Mouse (Mus musculus): Measurements from ENCODE around the gene Lhx6. TPM values are rescaled to one million over a fixed set of nuclear protein-coding genes. Genes with fewer than 3 reads are reported as not detected.
"Not testable (repeated sequence)": the region's sequence is repeated elsewhere in the genome, so short reads cannot be mapped to it uniquely, and the experiment has no call there.

Lhx6 gene
- 10 to 100 TPM; 17.5 to 20.0 TPM for total RNA-seq (2021)

DNA sequence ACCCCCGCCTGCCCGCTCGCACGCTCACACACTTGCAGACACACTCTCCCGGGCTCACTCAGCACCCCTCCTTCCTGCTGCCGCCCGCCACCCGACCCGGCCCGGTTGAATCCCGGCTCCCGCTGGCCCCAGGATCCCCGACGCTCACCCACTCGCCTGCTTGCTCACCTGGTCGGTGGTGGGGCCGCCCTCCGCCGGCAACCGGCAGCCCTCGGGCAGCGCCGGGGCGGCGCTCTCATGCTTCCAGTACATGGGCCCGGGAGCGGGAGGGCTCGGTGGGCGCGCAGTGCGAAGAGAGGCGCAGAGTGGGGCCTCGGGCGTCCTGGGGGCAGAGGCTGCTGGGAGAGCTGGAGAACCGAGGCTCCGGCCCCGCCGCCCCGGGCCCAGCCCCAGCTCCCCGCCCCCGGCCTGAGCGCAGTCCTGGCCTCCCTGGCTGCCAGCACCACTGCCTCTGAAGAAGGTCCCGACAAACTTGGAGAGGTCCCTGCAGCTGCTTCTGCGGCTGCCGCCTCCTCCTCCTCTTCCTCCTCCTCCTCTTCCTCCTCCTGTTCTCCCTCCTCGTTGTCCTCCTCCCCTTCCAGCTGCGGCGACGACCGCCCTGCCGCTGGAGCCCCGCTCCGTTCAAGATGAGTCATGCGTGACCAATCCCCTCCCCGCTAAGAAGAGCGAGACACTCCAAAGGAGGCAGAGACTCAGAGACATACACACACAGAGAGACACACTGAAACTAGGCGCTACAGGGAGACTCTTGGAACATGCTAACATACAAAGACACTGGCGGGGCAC lies at the start of gene Lhx6:
Gene Lhx6 (minus strand): TSS at position 453 of the 786 bp plus-strand sequence.
- DNase-seq (ENCODE audit: low spot score in 2 of 2), result no peak
- intact Hi-C loops (cut with DNase I), result loop anchor here (5.0 kb wide), 1 partner anchor 98 kb away; no protein-coding TSS in a partner anchor

DNA sequence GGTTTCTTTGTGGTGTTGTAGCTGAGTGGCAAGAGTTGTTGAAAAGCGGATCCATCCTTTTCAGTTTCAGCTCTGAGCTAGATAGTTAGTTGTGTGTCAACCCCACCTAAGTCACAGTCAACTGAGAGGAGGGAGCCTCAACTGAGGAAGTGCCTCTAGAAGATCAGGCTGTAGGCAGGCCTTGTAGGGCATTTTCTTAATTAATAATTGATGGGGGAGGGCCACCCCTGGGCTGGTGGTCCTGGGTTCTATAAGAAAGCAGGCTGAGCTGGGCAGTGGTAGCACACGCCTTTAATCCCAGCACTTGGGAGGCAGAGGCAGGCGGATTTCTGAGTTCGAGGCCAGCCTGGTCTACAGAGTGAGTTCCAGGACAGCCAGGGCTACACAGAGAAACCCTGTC lies 47.2 kb upstream of the Lhx6 start:
- intact Hi-C loops (cut with DNase I), result not testable (repeated sequence)

DNA sequence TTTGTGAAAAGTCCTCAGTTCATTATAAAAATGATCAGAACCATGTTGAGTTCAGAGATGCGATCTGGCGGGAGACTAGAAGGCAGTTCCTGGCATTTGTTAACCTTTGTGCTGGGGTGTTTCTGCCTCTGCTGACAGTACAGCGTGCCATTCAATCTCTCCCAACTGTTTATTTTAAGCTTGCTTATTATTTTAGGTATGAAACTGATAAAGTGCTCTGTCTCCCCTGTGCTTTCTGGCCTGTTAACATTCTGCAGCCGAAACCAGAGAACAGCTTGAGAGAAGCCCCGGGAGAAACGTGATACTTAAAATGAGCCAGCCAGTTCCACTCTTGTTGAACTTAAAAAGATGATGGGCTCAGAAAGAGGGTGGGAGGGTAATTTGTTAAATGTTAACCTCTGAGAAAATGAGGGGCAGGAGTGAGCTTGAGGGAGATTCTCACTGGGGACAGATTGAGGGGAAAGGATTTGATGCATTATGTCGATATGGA lies 43.7 kb upstream of the Lhx6 start:
- intact Hi-C loops (cut with DNase I), result no loop called here
- DNase-seq (ENCODE audit: low spot score in 2 of 2), result no peak

More for the DNA sequence above, 47.2 kb upstream of the Lhx6 start:
- not testable (repeated sequence) for DNase-seq (ENCODE audit: low spot score in 2 of 2)

DNA sequence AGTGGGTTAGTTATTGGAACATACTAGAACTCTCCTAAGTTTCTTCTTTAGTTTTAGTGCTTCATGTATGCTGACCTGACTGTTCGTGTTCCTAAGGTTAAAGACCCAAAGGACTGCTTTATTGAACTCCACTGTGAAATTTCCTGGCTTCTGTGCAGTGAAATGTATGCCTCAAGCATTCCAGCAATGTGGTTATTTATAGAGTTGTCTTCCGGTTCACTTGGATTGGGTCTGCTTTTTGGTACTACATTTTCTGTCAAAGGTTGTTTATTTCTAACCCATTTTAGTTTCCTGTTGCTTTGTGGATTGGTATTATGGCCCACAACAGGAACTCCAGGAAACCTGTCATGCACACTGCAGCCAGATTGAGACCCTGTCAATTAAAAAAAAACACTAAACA lies 33.9 kb upstream of the Lhx6 start:
- no peak for DNase-seq (ENCODE audit: low spot score in 2 of 2)
- intact Hi-C loops (cut with DNase I), result loop anchor here (5.0 kb wide), 4 partner anchors 58 to 132 kb away; partner anchors contain the start of genes Morn5 and Ndufa8

DNA sequence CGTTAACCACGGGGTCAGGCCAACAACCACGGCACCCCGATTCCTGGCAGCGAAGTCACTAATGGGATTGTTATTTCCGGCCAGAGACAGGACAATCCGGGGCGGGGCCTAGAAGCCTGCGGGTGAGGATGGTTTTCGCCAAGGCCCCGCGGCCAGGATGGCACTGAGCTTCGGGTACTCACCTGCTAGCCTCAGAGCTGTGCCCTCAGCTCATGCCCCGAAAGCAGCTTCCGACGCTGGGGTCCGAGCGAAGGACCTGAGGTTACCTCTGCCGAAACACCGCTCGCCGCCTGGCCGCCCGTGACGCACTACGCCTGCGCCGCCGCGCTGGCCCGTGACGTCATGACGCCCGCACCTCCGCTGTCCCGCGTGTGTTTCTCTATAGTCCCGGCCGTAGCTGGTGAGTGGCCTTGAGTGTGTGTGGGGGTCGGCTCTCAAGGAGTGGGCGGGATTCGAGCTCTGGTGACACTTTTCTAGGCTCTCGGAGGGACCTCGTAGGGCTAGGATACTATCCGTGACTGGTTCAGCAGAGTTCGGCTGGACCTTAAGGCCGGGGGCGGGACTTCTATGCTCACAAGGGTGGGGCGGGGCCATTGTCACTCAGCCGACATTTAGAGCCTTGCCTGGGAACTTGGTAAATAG lies 31.2 kb upstream of the Lhx6 start, which contains the start of the genes Mrrf and Rbm18:
Gene Mrrf (plus strand): TSS at position 90 of the 642 bp plus-strand sequence.
Gene Rbm18 (minus strand): TSS at position 474 of the 642 bp plus-strand sequence.
- DNase-seq (ENCODE audit: low spot score in 2 of 2), result peak; percentile 93 to 97
- intact Hi-C loops (cut with DNase I), result loop anchor here (5.0 kb wide), 4 partner anchors 61 to 129 kb away; partner anchors contain the start of genes Morn5 and Ndufa8

DNA sequence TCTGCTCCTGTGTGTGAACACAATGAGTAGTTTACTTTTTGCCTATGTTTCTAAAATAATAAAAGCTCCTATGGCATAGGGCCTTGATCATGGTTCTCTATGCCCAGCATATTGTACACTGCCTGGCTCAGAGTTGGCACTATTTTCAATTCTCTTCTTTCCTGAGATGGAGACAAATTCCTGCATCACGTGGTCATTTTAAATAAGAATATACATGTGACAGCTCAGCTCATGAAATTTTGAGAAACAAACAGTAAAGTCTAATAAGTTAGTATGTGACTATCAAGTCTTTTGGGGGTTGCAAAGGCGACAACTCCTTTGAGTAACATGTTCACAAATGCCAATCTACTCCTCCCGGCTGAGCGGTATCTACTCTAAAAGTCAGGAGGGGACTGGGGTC lies 30.7 kb upstream of the Lhx6 start:
- intact Hi-C loops (cut with DNase I), result loop anchor here (5.0 kb wide), 4 partner anchors 61 to 129 kb away; partner anchors contain the start of genes Morn5 and Ndufa8
- DNase-seq (ENCODE audit: low spot score in 2 of 2), result no peak

DNA sequence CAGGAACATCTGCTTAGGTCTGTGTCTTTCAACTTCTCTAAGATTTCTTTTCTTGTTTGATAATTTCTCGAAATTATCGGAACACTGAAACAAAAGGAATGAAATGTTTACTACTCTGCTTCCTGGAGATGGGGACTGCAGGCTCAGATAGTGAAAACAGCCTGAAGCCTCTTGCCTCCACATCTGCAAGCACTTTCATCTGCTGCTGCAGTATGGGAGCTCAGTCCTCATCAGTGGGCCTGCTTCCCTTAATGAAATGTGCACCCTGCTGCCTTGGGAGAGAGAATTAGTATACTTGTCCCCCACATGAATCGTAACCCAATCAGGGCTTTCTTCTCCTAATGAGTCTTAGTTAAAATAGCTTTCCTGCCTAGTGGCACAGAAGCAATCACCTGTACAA lies 23.8 kb upstream of the Lhx6 start:
- intact Hi-C loops (cut with DNase I), result no loop called here
- no peak for DNase-seq (ENCODE audit: low spot score in 2 of 2)

DNA sequence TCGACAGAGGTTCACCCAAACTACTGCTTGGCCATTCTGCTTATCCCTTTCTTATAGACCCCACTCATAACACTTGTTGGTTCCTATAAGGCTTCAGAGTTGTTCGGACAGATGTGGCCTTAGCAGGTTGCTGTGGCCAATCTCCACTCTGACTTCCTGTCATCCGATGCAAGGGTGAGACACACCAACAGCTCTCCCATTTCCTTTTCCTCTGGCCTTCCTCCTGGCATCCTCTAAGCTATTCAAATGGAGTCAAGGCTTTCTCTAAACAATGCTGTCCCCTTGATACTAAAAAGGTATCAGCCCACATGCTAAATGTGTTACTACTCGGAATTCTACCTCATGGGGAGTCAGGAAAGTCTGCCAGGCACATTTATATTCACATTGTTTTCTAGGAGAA lies 22.8 kb upstream of the Lhx6 start:
- intact Hi-C loops (cut with DNase I), result no loop called here
- no peak for DNase-seq (ENCODE audit: low spot score in 2 of 2)

DNA sequence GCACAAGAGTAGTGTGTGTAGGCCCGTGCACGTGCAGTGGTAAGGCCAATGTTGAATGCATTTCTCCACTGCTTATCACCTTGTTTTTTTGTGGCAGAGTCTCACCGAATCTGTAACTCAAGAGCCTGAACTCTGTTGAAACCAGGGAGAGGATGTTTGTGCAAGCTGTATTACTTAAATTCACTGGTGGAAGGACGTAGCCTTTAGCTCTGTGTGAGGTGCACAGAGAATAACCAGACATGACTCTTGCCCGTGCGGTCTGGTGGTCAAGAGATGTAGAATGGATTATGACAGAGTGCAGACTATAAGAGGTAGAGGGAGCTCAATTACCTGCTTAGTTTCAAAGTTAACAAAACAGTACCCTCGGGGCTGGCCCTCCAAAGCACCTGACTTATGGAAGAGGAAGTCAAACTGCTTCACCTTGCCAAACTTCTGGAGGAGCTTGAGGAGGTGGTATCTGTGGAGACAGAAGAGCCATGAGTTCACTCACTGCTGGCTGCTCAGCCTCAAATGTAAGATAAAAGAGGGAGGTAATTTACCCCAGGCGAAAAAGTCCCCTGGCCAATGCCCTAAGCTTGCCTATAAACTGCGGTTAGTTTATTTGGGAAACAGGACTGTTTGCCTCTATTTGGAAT lies 21.7 kb upstream of the Lhx6 start:
- intact Hi-C loops (cut with DNase I), result no loop called here
- DNase-seq (ENCODE audit: low spot score in 2 of 2), result no peak

DNA sequence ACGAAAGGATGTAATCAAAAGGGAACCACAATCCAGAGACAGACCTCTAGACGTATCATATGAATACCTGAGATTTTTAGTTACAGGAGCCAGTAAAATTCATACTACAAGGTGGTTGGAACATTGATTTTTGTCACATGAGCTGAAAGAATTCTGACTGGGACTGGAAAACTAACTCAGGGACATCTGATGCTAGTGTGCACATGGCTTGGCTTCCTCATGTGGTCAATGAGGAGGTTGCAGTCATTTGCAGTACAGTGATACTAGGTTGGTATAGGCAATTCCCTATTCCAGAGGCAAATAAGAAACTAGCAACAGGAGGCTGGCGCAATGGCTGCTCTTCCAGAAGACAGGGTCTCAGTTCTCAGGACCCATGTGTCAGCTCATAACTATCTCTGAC lies 7.4 kb upstream of the Lhx6 start:
- DNase-seq (ENCODE audit: low spot score in 2 of 2), result no peak
- intact Hi-C loops (cut with DNase I), result no loop called here

DNA sequence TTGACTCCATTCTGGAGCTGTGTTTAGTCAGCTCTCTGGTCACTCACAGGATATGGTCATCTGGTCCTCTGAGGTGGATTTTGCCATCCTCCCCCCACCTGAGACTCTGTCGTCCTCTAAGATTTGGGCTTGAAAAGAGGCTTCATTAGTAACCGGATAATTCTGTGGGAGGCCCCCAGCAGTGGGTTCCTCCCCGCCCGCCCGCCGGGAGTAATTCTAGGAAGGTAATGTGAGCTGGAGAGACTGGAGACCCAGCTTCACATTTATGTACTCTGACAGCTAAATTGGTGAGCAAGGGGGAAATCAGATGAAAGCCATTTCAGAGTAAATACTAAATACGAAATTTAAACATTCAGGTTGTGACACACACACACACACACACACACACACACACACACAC lies 3.4 kb upstream of the Lhx6 start:
- intact Hi-C loops (cut with DNase I), result no loop called here
- DNase-seq (ENCODE audit: low spot score in 2 of 2), result no peak

DNA sequence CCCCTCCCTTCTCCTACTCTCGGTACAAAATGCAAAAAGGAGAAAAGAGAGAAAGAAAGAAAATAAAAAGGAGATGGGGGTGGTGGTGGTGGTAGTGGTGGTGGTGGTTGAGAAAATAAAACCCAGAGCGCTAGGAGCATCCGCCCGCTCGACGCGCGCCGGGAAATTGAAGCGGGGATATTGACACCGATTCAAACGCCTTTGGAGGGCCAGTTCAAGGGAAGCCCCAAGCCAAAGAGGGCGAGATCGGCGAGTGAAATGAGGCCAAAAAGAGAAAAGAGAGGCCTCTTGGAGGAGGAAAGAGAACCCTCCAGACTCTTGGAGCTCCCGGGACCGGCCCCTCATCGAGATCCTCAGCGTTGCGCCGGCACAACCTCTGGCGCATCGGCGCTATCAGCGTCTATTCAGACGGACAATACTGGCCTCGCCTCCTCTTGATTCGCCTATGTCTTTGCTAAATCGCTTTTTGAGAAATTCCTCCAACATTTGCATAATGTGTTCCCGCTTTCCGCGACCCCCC lies 712 bp downstream of the Lhx6 start:
- no peak for DNase-seq (ENCODE audit: low spot score in 2 of 2)
- intact Hi-C loops (cut with DNase I), result loop anchor here (5.0 kb wide), 1 partner anchor 97 kb away; no protein-coding TSS in a partner anchor

DNA sequence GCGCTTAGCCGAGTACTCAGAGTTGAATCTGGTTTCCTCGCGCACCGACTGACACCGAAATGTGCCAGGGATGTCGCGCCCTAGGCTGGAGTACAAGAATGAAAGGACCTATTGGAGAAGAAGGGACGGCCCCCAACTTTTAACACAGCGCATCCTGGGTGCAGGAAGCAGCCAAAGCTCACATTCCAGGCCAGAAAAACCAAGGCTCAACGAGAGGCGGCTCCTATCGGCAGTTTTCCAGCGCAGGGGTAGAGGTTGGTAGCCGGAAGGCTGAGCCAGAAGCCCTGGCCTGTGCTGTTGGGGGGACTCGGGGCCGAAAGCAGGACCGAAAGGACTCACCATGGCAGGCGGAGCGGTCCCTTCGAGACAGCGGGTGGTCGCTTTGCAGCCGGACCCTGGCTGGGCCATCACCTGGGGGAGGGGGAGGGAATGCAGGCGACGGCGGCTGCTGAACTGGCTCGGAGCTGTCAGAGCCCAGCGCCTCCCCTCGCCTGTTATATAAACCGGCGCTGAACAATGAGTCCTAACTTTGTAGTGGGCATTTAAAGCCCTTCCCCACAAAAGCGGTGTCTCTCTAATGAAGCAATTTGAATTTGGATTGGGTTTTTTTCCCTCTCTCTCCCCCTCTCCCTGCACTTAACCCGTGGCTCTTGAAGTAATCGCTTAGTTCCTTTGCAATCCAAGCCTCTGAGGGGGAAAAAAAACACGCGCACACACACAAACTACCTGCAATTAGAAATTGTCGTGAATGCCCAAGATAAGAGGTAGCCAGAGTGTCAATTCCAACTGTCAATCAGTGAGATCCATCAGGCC lies 1.4 kb downstream of the Lhx6 start:
- no peak for DNase-seq (ENCODE audit: low spot score in 2 of 2)
- intact Hi-C loops (cut with DNase I), result loop anchor here (5.0 kb wide), 1 partner anchor 96 kb away; no protein-coding TSS in a partner anchor

DNA sequence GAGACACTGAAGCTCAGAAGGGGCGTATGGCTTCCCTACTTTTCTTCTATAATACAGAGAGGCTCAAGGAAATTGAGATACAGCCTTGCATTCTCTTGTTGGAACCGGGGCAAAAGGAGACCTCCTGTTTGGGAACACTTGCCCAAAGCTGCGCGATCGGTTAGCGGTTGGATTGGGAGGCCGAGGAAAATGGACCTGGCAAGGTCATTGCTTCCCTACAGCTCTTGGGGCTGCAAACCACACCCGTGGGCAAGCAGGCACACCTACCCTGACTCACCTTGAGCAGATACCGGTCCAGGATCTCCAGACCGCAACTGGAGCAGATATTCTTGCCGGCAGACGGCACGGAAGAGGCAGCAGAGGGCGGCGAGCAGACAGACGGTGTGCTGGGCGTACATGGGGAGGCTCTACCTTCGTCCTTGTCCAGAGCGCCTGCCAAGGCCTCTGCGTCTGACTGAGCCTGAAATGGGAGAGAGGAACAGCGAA lies 2.1 kb downstream of the Lhx6 start:
- intact Hi-C loops (cut with DNase I), result loop anchor here (5.0 kb wide), 1 partner anchor 96 kb away; no protein-coding TSS in a partner anchor
- DNase-seq (ENCODE audit: low spot score in 2 of 2), result no peak

DNA sequence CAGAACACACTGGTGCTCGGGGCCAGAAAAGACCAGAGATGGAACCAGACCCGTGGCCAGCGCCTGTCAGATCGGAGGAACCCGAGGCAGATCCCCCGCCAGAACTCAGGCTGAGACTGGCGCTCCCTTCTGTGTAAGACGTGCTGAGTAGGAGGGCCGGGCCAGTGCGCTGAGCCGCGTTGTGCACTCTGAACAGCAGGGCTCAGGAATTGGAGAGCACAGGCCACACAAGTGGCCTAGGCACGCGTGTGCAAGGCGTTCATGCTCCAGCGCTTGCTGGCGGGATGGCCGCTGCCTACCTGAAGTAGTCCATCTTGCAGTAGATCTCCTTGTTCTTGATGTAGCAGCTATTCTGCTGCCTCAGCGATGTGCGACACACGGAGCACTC lies 2.7 kb downstream of the Lhx6 start:
- DNase-seq (ENCODE audit: low spot score in 2 of 2), result no peak
- intact Hi-C loops (cut with DNase I), result loop anchor here (5.0 kb wide), 1 partner anchor 95 kb away; no protein-coding TSS in a partner anchor

DNA sequence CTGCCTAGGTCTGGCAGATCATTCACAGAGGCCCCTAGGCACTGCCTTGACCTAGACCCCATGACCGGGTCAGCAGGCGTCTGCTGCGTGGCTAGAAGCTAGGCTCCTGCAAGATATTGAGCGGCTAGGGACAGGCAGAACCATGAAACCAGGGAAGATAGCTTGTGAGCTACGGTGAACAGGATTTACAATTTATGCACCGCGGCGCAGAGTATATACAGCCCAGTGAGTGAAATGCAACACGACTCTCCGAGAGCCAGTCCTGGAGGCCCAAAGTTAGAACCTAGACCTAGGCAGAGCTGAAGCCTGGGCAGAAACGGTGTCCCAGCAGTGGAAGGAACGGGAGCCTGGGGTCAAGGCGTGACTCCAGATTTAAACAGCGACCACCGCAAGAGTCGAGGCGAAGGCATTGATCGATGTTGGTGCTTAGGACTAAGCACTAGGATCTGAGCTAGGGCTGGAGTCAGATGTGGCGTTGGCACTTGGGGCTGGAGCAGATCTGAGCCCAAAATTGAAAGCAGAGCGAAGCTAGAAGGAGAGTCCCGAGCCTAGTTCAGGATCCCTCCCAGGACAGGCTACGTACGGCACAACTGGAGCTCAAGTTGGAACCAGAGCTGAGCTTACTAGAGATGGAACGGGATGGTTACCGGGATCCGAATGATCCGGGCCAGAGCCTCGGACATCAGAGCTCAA lies 3.2 kb downstream of the Lhx6 start:
- intact Hi-C loops (cut with DNase I), result loop anchor here (5.0 kb wide), 1 partner anchor 95 kb away; no protein-coding TSS in a partner anchor
- DNase-seq (ENCODE audit: low spot score in 2 of 2), result no peak

DNA sequence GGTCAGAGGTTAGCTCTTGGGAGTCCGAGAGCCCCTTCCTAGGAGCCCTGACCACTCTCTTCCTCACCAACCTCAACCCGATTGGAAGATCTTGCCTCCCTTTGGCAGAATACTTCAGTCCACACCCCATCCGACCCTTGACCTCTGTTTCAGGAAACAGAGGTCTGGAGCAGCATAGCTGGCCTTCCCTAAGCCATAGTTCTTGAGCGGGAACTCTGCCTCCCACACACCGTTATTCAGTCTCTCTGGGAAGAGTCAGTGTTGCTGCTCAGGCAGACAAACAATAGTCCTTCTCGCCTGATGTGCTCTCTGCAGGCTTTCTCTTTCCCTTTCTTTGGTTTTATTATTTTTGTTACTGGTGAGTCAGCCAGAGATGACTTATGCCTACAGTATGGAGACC lies 5.5 kb downstream of the Lhx6 start:
- no peak for DNase-seq (ENCODE audit: low spot score in 2 of 2)
- intact Hi-C loops (cut with DNase I), result loop anchor here (5.0 kb wide), 1 partner anchor 92 kb away; no protein-coding TSS in a partner anchor

DNA sequence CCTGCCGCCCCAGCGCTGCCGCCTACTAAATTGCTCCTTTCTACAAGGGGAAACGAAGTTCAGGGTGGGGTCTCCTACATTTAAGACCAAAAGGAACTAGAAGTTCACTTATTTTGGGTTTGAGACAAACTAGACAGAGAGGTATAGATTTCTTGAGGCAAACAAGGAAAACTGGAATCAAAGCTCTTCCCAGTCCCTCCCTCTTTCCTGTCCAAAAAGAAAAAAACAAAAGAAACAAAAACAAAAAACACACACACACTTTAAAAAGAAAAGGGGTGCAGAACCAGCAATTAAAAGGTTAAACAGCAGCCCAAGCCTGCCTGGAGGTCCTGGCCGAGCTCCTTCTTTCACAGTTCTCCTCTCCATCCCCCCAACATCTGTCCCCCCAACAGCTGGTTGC lies 7.2 kb downstream of the Lhx6 start:
- intact Hi-C loops (cut with DNase I), result no loop called here
- DNase-seq (ENCODE audit: low spot score in 2 of 2), result no peak

Data from left cerebral cortex, postnatal 25 days (tissue).